Mouse (Mus musculus) forebrain, embryonic 11.5 days (tissue): ENCODE data around the gene Ptn. TPM values are rescaled to one million over a fixed set of nuclear protein-coding genes. Genes with fewer than 3 reads are reported as not detected.

Source experiments
- microRNA-seq: library from miRNA; unstranded; fragments of <30 nt; microRNA quantifications from one replicate; pipeline ENCODE4, GENCODE M21; 2016; ENCODE audit not compliant: insufficient number of aligned reads
- polyA plus RNA-seq: library from polyadenylated mRNA; unstranded; fragments of >200 nt; fragmentation: Nextera tagmentation; extraction: Ambion mirVana; gene quantifications from 2 replicates; pipeline ENCODE4 v1.2.1, GENCODE M21; 2014

The Ptn gene
- polyA plus RNA-seq, 1 experiment from 2014 or later, result 192 TPM

Small RNA genes within 50 kb of the gene (microRNA-seq; reads per million reads assigned to microRNA genes)
- not detected for gene Gm25111
